Mouse (Mus musculus): Measurements from ENCODE around the gene Bhlhe41. TPM values are rescaled to one million over a fixed set of nuclear protein-coding genes. Genes with fewer than 3 reads are reported as not detected.

Bhlhe41 gene
- polyA plus RNA-seq, 1 experiment: 2.7 TPM

GRCm38 (mm10) chr6:145886277-145886676 is 20.9 kb upstream of the Bhlhe41 start:
- Histone ChIP-seq H3K36me3 (ENCODE audit: control insufficient read depth, insufficient read depth, low read length) (no peaks in the 10 kb centered on the region), H3K27me3 (ENCODE audit: control insufficient read depth, insufficient read depth, low read length) (no peaks in the 10 kb centered on the region), H3K4me3 (ENCODE audit: low read depth, low read length) (no peak overlapping the region), H3K4me1 (ENCODE audit: control insufficient read depth, insufficient read depth, insufficient read length, low read length) (no peaks in the 10 kb centered on the region), H3K27ac (ENCODE audit: insufficient read depth, low read depth, low read length) (no peak overlapping the region)
- WGBS: 69% methylated on average over 8 of the region's 8 CpGs
- TF ChIP-seq POLR2A (IDR thresholded peaks at IDR 0.05; ENCODE audit: low read depth, low read length): no peak
- no peak for TF ChIP-seq CTCF (IDR thresholded peaks at IDR 0.05; ENCODE audit: extremely low read depth, insufficient read length, insufficient replicate concordance, low read depth, low read length)

- Histone ChIP-seq H3K4me1 (ENCODE audit: control insufficient read depth, insufficient read depth, insufficient read length, low read length) (no peaks in the 10 kb centered on the region), H3K36me3 (ENCODE audit: control insufficient read depth, insufficient read depth, low read length) (no peaks in the 10 kb centered on the region), H3K27ac (ENCODE audit: insufficient read depth, low read depth, low read length) (no peak overlapping the region), H3K4me3 (ENCODE audit: low read depth, low read length) (no peak overlapping the region), H3K27me3 (ENCODE audit: control insufficient read depth, insufficient read depth, low read length) (no peaks in the 10 kb centered on the region)
- TF ChIP-seq CTCF (IDR thresholded peaks at IDR 0.05; ENCODE audit: extremely low read depth, insufficient read length, insufficient replicate concordance, low read depth, low read length) (no peak), POLR2A (IDR thresholded peaks at IDR 0.05; ENCODE audit: low read depth, low read length) (no peak)
- WGBS: 68% methylated on average over 4 of the region's 4 CpGs
These were observed 19.7 kb upstream of the Bhlhe41 start for GRCm38 (mm10) chr6:145885069-145885468.

- Histone ChIP-seq H3K4me1 (ENCODE audit: control insufficient read depth, insufficient read depth, insufficient read length, low read length) (no peaks in the 10 kb centered on the region), H3K4me3 (ENCODE audit: low read depth, low read length) (no peak overlapping the region), H3K27ac (ENCODE audit: insufficient read depth, low read depth, low read length) (no peak overlapping the region), H3K27me3 (ENCODE audit: control insufficient read depth, insufficient read depth, low read length) (no peaks in the 10 kb centered on the region), H3K36me3 (ENCODE audit: control insufficient read depth, insufficient read depth, low read length) (no peaks in the 10 kb centered on the region)
- 64% methylated on average over 4 of the region's 4 CpGs for WGBS
- TF ChIP-seq POLR2A (IDR thresholded peaks at IDR 0.05; ENCODE audit: low read depth, low read length): no peak
- TF ChIP-seq CTCF (IDR thresholded peaks at IDR 0.05; ENCODE audit: extremely low read depth, insufficient read length, insufficient replicate concordance, low read depth, low read length): no peak
These were observed 18.3 kb upstream of the Bhlhe41 start for GRCm38 (mm10) chr6:145883668-145884067.

GRCm38 (mm10) chr6:145883010-145883409 is 17.7 kb upstream of the Bhlhe41 start:
- Histone ChIP-seq H3K27ac (ENCODE audit: insufficient read depth, low read depth, low read length) (no peak overlapping the region), H3K4me1 (ENCODE audit: control insufficient read depth, insufficient read depth, insufficient read length, low read length) (no peaks in the 10 kb centered on the region), H3K4me3 (ENCODE audit: low read depth, low read length) (no peak overlapping the region), H3K36me3 (ENCODE audit: control insufficient read depth, insufficient read depth, low read length) (no peaks in the 10 kb centered on the region), H3K27me3 (ENCODE audit: control insufficient read depth, insufficient read depth, low read length) (no peaks in the 10 kb centered on the region)
- 61% methylated on average over 1 of the region's 1 CpGs for WGBS
- TF ChIP-seq CTCF (IDR thresholded peaks at IDR 0.05; ENCODE audit: extremely low read depth, insufficient read length, insufficient replicate concordance, low read depth, low read length) (no peak), POLR2A (IDR thresholded peaks at IDR 0.05; ENCODE audit: low read depth, low read length) (no peak)

GRCm38 (mm10) chr6:145880609-145881008 is 15.3 kb upstream of the Bhlhe41 start:
- Histone ChIP-seq H3K4me1 (ENCODE audit: control insufficient read depth, insufficient read depth, insufficient read length, low read length) (no peaks in the 10 kb centered on the region), H3K27me3 (ENCODE audit: control insufficient read depth, insufficient read depth, low read length) (no peaks in the 10 kb centered on the region), H3K27ac (ENCODE audit: insufficient read depth, low read depth, low read length) (no peak overlapping the region), H3K4me3 (ENCODE audit: low read depth, low read length) (no peak overlapping the region), H3K36me3 (ENCODE audit: control insufficient read depth, insufficient read depth, low read length) (no peaks in the 10 kb centered on the region)
- 82% methylated on average over 5 of the region's 5 CpGs for WGBS
- TF ChIP-seq POLR2A (IDR thresholded peaks at IDR 0.05; ENCODE audit: low read depth, low read length) (no peak), CTCF (IDR thresholded peaks at IDR 0.05; ENCODE audit: extremely low read depth, insufficient read length, insufficient replicate concordance, low read depth, low read length) (no peak)

GRCm38 (mm10) chr6:145876986-145877735 is 11.8 kb upstream of the Bhlhe41 start:
- Histone ChIP-seq H3K4me1 (ENCODE audit: control insufficient read depth, insufficient read depth, insufficient read length, low read length) (no peaks in the 10 kb centered on the region), H3K27ac (ENCODE audit: insufficient read depth, low read depth, low read length) (no peak overlapping the region), H3K4me3 (ENCODE audit: low read depth, low read length) (no peak overlapping the region), H3K36me3 (ENCODE audit: control insufficient read depth, insufficient read depth, low read length) (no peaks in the 10 kb centered on the region), H3K27me3 (ENCODE audit: control insufficient read depth, insufficient read depth, low read length) (no peaks in the 10 kb centered on the region)
- WGBS: 52% methylated on average over 9 of the region's 9 CpGs
- TF ChIP-seq CTCF (IDR thresholded peaks at IDR 0.05; ENCODE audit: extremely low read depth, insufficient read length, insufficient replicate concordance, low read depth, low read length): no peak
- no peak for TF ChIP-seq POLR2A (IDR thresholded peaks at IDR 0.05; ENCODE audit: low read depth, low read length)

- Histone ChIP-seq H3K36me3 (ENCODE audit: control insufficient read depth, insufficient read depth, low read length) (no peaks in the 10 kb centered on the region), H3K27me3 (ENCODE audit: control insufficient read depth, insufficient read depth, low read length) (no peaks in the 10 kb centered on the region), H3K27ac (ENCODE audit: insufficient read depth, low read depth, low read length) (no peak overlapping the region), H3K4me3 (ENCODE audit: low read depth, low read length) (no peak overlapping the region), H3K4me1 (ENCODE audit: control insufficient read depth, insufficient read depth, insufficient read length, low read length) (no peaks in the 10 kb centered on the region)
- WGBS: 75% methylated on average over 8 of the region's 8 CpGs
- no peak for TF ChIP-seq CTCF (IDR thresholded peaks at IDR 0.05; ENCODE audit: extremely low read depth, insufficient read length, insufficient replicate concordance, low read depth, low read length)
- no peak for TF ChIP-seq POLR2A (IDR thresholded peaks at IDR 0.05; ENCODE audit: low read depth, low read length)
These were observed 8.0 kb upstream of the Bhlhe41 start for GRCm38 (mm10) chr6:145873354-145873753.

Data from small intestine, adult 2 months (tissue).